18 mouse cellular contexts compared by ENCODE assay signal in genomic region chr2:55822726-55823125, GRCm38 (mm10).
"Had no signal": no experiment of that assay in that cellular context is flagged by ENCODE, and none has a peak within 500 bp of the region (broad histone marks: within the 10 kb centered on the region; RNA-seq: fewer than 3 reads in every experiment).

No protein-coding gene starts in this region.

- H3K36me3 ChIP-seq: liver, embryonic 13.5 days; neural tube, embryonic 12.5 days; neural tube, embryonic 15.5 days; stomach, embryonic 15.5 days had no signal

- DNase-seq: kidney, adult 9 months; kidney, postnatal 25 days; layer of hippocampus, adult 9-11 months; liver, embryonic 13.5 days; lung, adult 2 months; lung, postnatal 14 days; lung, postnatal 4 days; midbrain, embryonic 14.5 days; right cerebral cortex, adult 18-20 months; right cerebral cortex, postnatal 14 days; spleen, adult 18-20 months; thymus, postnatal 25 days had no signal

- H3K4me2 ChIP-seq: liver, embryonic 13.5 days; midbrain, embryonic 11.5 days; neural tube, embryonic 12.5 days; neural tube, embryonic 15.5 days; stomach, embryonic 15.5 days had no signal

- H3K4me3 ChIP-seq: layer of hippocampus, adult 2 months; liver, embryonic 13.5 days; neural tube, embryonic 12.5 days; neural tube, embryonic 15.5 days; stomach, embryonic 15.5 days had no signal

- H3K9me3 ChIP-seq: liver, embryonic 13.5 days; neural tube, embryonic 12.5 days; neural tube, embryonic 15.5 days; stomach, embryonic 15.5 days had no signal

- H3K27me3 ChIP-seq: liver, embryonic 13.5 days; neural tube, embryonic 12.5 days; neural tube, embryonic 15.5 days; stomach, embryonic 15.5 days had no signal

- H3K27ac ChIP-seq: kidney, postnatal 0 days; layer of hippocampus, adult 2 months; liver, embryonic 13.5 days; neural tube, embryonic 12.5 days; neural tube, embryonic 15.5 days; stomach, embryonic 15.5 days had no signal

- H3K9ac ChIP-seq: liver, embryonic 13.5 days; neural tube, embryonic 12.5 days; neural tube, embryonic 15.5 days; stomach, embryonic 15.5 days had no signal

- H3K4me1 ChIP-seq: liver, embryonic 13.5 days; stomach, embryonic 15.5 days had no signal
